Mouse (Mus musculus) cerebellum, postnatal 25 days (tissue): Measurements from ENCODE around the gene Babam2.

ENCODE experiments used
- DNase-seq, 2 experiments: peaks; one replicate each; pipeline ENCODE4 v3.0.0; 2021; ENCODE audit warnings: mixed read lengths in 2 of 2

Babam2 gene

DNA sequence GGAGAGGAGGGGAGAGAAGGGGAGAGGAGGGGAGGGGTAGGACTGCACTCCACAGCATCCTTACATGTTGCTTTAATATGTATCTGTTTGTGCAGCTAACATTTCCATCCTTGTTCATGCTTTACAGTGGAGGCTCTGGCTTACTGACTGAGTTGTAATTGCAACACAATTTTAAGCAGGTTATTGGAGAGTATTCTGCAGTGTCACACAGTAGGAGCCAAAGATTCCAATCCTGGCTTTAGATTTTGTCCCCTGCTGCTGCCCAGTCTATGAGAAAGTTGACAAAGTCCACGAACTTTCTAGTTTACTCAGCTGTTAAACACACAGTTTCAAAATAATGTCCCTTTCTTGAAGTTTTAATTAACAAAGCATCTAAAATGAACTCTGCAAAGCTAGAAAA lies 358.6 kb downstream of the Babam2 start:
- no peak for DNase-seq

GRCm38 (mm10) chr5:32058481-32059253 lies 361.2 kb downstream of the Babam2 start:
- DNase-seq = no peak

GRCm38 (mm10) chr5:32059254-32059796 lies 361.8 kb downstream of the Babam2 start:
- no peak for DNase-seq

- no peak for DNase-seq
These were observed 363.0 kb downstream of the Babam2 start for GRCm38 (mm10) chr5:32060485-32060884.

DNA sequence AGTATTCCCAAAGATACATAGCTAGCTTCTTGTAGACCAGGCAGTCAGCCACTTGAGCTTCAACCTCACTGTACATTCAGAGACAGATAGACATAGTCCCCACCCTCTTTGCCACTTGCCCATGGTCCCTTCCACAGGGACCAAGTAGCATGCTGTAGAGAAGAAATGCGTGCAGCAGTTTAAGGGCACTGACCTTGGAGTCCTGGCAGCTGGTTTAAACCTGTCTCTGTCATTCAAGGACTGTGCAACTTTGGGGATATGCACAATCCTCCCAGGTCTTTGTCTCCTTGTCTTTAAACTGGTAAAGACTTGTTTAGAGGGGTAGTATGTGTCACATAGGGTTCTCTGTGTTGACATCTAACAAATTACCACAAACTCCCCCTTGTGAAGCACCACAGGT lies 364.4 kb downstream of the Babam2 start:
- DNase-seq = no peak

GRCm38 (mm10) chr5:32064341-32065105 lies 367.0 kb downstream of the Babam2 start:
- DNase-seq = no peak

DNA sequence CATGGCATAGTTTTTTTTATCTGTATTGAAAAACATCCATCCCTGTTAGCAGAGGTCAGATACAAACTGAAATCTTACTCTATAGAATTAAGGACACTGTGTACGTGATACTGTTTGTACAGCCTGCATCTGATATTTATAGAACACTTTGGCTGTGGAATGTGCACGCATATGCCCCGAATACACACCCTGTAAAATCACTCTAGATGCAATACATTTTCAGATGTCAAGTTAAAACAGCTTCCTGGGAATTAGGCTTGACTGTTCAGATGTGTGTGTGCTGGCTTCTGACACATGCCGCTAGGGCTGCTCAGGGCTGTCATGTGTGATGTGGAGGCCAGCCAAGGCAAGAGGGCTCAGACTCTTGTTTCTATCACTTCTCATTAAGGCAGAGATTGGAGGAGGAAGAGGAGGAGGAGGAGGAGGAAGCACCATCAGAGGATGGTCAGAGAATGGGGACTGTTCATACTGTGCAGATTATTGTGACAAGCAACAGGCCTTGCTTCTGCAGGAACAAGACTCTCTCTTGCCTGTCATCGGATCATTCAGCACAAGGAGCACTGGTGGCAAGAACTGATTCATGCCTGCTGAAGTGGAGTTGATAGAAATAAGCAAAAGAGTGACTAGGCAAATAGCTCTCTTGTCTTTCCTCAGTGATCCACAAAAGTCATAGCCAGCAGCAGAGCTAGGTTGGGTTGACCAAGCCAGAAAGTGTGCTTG lies 368.7 kb downstream of the Babam2 start:
- no peak for DNase-seq

- DNase-seq = no peak
These were observed 369.4 kb downstream of the Babam2 start for GRCm38 (mm10) chr5:32066839-32067238.

- no peak for DNase-seq
These were observed 371.1 kb downstream of the Babam2 start for GRCm38 (mm10) chr5:32068616-32069015.

- DNase-seq = no peak
These were observed 371.6 kb downstream of the Babam2 start for GRCm38 (mm10) chr5:32069096-32069495.

GRCm38 (mm10) chr5:32069566-32070169 lies 372.2 kb downstream of the Babam2 start:
- no peak for DNase-seq

- DNase-seq = no peak
These were observed 373.3 kb downstream of the Babam2 start for GRCm38 (mm10) chr5:32070781-32071180.

DNA sequence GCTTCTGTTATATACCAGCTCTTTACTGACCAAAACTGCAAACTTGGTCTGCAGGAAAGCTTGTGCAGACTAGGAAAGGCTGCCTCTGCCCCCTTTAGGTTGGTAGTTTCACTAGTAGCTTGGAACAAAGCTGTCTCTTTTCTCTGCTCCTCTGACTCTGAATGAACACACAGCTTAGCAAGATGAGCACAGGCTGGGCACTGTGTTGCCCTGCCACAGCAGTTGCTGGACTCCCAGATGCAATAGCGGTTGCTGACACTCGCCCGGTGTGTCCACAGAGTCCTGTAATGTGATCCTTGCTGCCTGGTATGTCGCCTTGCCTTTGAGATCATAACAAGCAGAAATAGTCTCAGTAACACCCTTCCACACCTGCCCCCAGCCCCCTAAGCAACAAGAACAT lies 373.8 kb downstream of the Babam2 start:
- no peak for DNase-seq

DNA sequence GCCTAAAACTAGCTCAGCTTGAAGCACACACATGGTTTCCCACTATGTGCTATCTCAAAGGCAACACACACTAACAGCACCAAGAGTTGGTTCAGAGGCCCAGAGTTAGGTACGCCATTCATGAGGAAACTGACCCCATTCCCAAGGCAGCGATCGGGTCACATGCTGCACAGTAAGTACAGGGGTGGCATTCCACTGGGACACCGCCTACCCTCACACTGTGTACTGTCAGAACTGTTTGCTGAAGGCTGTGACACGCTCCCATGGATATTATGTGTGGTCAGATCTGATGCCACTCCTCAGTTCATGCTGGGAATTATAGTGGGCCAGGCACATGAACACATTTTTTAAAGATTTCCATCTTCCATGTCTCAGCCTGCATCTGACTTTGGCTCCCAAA lies 374.3 kb downstream of the Babam2 start:
- no peak for DNase-seq

GRCm38 (mm10) chr5:32072877-32073276 lies 375.4 kb downstream of the Babam2 start:
- no peak for DNase-seq

DNA sequence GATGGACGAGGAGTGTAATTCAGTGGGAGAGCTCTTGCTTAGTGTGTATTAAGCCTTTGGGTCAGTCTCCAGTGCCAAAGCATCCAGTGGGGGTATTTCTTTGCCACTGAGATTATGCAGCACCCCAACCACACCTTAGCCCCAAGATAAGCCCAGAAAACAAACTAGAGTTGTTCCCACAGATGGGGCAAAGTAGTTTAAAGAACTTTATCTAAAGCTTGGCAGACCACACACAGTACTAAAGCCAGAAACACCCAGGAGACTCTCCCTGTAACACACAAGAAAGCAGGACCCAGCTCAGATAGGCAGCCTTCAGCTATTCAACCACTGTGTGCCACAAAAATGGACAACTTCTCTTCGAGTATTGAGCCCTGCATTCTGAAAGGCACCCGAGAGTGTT lies 376.6 kb downstream of the Babam2 start:
- no peak for DNase-seq

- DNase-seq = no peak
These were observed 379.7 kb downstream of the Babam2 start for GRCm38 (mm10) chr5:32077139-32077538.

DNA sequence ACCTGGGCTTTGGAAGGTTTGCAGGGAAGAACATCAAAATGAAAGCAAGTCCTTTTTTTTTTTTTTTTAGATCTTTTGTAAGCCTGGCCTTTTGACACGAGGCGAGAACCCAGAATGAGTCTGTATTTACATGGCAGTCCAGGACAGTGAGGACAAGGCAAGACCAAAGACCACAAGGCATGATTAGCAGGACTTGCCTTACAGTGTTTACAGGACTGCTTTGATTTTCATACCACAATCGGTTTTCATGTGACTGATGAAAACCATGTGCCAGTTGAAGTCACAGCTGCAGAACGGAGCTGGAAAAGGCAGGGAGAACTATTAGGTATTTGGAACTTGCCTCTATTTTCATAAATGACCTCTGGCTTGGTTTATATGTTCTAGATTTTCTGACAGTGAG lies 381.5 kb downstream of the Babam2 start:
- no peak for DNase-seq

DNA sequence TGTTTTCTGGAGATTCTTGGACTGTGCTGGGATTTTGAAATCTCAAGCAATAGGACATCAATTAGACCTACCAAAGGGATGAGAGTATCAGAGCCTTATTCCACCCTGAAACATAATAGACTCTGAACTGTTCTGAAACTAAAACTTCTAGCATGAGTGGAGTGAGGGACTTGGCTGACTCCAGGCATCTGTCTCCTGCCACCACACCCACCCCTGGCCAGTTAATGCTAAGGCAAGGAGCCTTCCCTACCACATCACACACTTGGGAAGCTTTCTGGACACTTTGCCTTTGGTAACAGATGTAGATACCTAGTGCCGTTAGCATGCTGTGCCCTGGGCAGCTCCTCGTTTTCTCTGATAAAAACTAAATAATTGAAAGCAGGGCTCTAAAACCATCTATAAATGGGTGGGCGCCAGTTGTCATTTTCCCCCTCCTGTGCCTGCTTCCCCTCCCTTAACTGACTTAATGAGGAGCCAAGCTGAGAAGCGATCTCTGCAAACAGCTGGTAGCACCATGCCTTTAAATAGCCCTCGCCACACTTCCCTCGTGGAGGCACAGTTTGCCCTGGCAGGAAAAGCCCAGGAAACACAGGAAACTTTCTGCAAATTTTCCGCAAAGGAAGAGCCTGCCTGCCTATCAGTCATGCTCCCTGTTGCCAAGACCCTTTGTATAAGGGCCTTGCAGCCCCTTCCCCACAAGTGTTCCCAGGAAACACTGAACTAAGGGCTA lies 383.2 kb downstream of the Babam2 start:
- DNase-seq = no peak

DNA sequence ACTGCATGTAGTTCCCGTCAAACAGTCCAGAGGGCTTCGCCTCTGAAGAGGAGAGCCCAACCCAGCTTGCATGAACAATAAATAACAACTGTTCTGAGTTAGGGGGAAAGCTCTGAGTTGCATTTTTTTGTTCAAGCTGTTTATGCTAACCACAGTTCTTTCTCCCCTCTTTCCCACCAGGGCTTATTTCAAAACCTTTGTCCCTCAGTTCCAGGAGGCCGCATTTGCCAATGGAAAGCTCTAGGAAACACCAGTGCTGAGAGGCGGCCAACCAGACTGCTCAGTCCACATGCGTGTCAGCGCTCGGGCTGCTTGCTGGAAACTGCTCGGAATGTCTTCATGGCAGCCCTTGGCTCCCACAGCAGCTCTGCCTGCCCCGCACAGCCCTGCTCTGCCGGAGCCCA lies 386.9 kb downstream of the Babam2 start:
- DNase-seq = peak in 1 of 2 experiments; percentile 22

- DNase-seq = no peak
These were observed 388.1 kb downstream of the Babam2 start for GRCm38 (mm10) chr5:32085566-32085965.

GRCm38 (mm10) chr5:32085971-32086370 lies 388.5 kb downstream of the Babam2 start:
- no peak for DNase-seq
